Mouse (Mus musculus): ENCODE measurements around the gene Mylpf. TPM values are rescaled to one million over a fixed set of nuclear protein-coding genes. Genes with fewer than 3 reads are reported as not detected.
A peak's percentile ranks its signal among the peaks of the same experiment; 100 is the strongest.

Mylpf gene
- polyA plus RNA-seq, 1 experiment = 10,881 TPM

GRCm38 (mm10) chr7:127192989-127193388, 15.7 kb upstream of the Mylpf start:
- TF ChIP-seq MAX (IDR thresholded peaks at IDR 0.05; ENCODE audit: low read depth) (no peak), E2F4 (IDR thresholded peaks at IDR 0.05; ENCODE audit: insufficient read depth) (no peak), TCF12 (IDR thresholded peaks at IDR 0.05; ENCODE audit: insufficient read depth, poor library complexity, severe bottlenecking) (no peak), MYOG (IDR thresholded peaks at IDR 0.05; ENCODE audit: control insufficient read depth in 1 of 3, insufficient read depth in 1 of 3, insufficient read length in 2 of 3, low read depth in 2 of 3) (no peak), CEBPB (IDR thresholded peaks at IDR 0.05; ENCODE audit: insufficient read depth, poor library complexity, severe bottlenecking) (no peak), REST (IDR thresholded peaks at IDR 0.05; ENCODE audit: insufficient read depth, insufficient read length) (no peak), POLR2AphosphoS2 (IDR thresholded peaks at IDR 0.05; ENCODE audit: insufficient read length, low read depth) (no peak), USF1 (IDR thresholded peaks at IDR 0.05; ENCODE audit: low read depth) (no peak), POLR2A (IDR thresholded peaks at IDR 0.05; ENCODE audit: insufficient read length, low read depth) (no peak), MYOD1 (IDR thresholded peaks at IDR 0.05; ENCODE audit: control insufficient read depth in 1 of 3, insufficient read length in 2 of 3, low read depth in 2 of 3) (no peak), TCF3 (IDR thresholded peaks at IDR 0.05; ENCODE audit: insufficient read length, low read depth) (no peak), SRF (IDR thresholded peaks at IDR 0.05; ENCODE audit: control insufficient read depth, insufficient read length, low read depth) (no peak)
- Histone ChIP-seq H3K4me2 (ENCODE audit: low read depth) (no peak overlapping the region), H3K27me3 (ENCODE audit: control insufficient read depth, insufficient read depth, insufficient read length) (no peaks in the 10 kb centered on the region), H3ac (ENCODE audit: control insufficient read depth, insufficient read length) (no peak overlapping the region), H3K4me3 (no peak overlapping the region), H3K36me3 (ENCODE audit: control insufficient read depth, insufficient read depth) (peaks cover 24% of the 10 kb centered on the region), H3K79me2 (ENCODE audit: control insufficient read depth, insufficient read depth) (peaks cover 10% of the 10 kb centered on the region)

- Histone ChIP-seq H3K27me3 (ENCODE audit: control insufficient read depth, insufficient read depth, insufficient read length) (no peaks in the 10 kb centered on the region), H3ac (ENCODE audit: control insufficient read depth, insufficient read length) (no peak overlapping the region), H3K4me3 (peak overlapping the region; percentile 64), H3K4me2 (ENCODE audit: low read depth) (peak overlapping the region; percentile 75), H3K36me3 (ENCODE audit: control insufficient read depth, insufficient read depth) (peaks cover 24% of the 10 kb centered on the region), H3K79me2 (ENCODE audit: control insufficient read depth, insufficient read depth) (peaks cover 10% of the 10 kb centered on the region)
- no peak for TF ChIP-seq POLR2A (IDR thresholded peaks at IDR 0.05; ENCODE audit: insufficient read length, low read depth)
- no peak for TF ChIP-seq MYOD1 (IDR thresholded peaks at IDR 0.05; ENCODE audit: control insufficient read depth in 1 of 3, insufficient read length in 2 of 3, low read depth in 2 of 3)
- TF ChIP-seq TCF3 (IDR thresholded peaks at IDR 0.05; ENCODE audit: insufficient read length, low read depth) = no peak
- no peak for TF ChIP-seq CEBPB (IDR thresholded peaks at IDR 0.05; ENCODE audit: insufficient read depth, poor library complexity, severe bottlenecking)
- no peak for TF ChIP-seq TCF12 (IDR thresholded peaks at IDR 0.05; ENCODE audit: insufficient read depth, poor library complexity, severe bottlenecking)
- TF ChIP-seq POLR2AphosphoS2 (IDR thresholded peaks at IDR 0.05; ENCODE audit: insufficient read length, low read depth) = no peak
- no peak for TF ChIP-seq REST (IDR thresholded peaks at IDR 0.05; ENCODE audit: insufficient read depth, insufficient read length)
- TF ChIP-seq E2F4 (IDR thresholded peaks at IDR 0.05; ENCODE audit: insufficient read depth) = no peak
- no peak for TF ChIP-seq MAX (IDR thresholded peaks at IDR 0.05; ENCODE audit: low read depth)
- no peak for TF ChIP-seq USF1 (IDR thresholded peaks at IDR 0.05; ENCODE audit: low read depth)
- TF ChIP-seq MYOG (IDR thresholded peaks at IDR 0.05; ENCODE audit: control insufficient read depth in 1 of 3, insufficient read depth in 1 of 3, insufficient read length in 2 of 3, low read depth in 2 of 3) = no peak
- TF ChIP-seq SRF (IDR thresholded peaks at IDR 0.05; ENCODE audit: control insufficient read depth, insufficient read length, low read depth) = no peak
Observed at GRCm38 (mm10) chr7:127194011-127194632, 14.6 kb upstream of the Mylpf start.

- TF ChIP-seq MYOD1 (IDR thresholded peaks at IDR 0.05; ENCODE audit: control insufficient read depth in 1 of 3, insufficient read length in 2 of 3, low read depth in 2 of 3) = no peak
- TF ChIP-seq MAX (IDR thresholded peaks at IDR 0.05; ENCODE audit: low read depth) = no peak
- TF ChIP-seq CEBPB (IDR thresholded peaks at IDR 0.05; ENCODE audit: insufficient read depth, poor library complexity, severe bottlenecking) = no peak
- peaks cover 10% of the 10 kb centered on the region for H3K79me2 ChIP-seq (ENCODE audit: control insufficient read depth, insufficient read depth)
- peak overlapping the region; percentile 64 for H3K4me3 ChIP-seq
- H3K36me3 ChIP-seq (ENCODE audit: control insufficient read depth, insufficient read depth) = peaks cover 24% of the 10 kb centered on the region
- H3K27me3 ChIP-seq (ENCODE audit: control insufficient read depth, insufficient read depth, insufficient read length) = no peaks in the 10 kb centered on the region
- H3K4me2 ChIP-seq (ENCODE audit: low read depth) = peak overlapping the region; percentile 75
- peak overlapping the region; percentile 85 for H3ac ChIP-seq (ENCODE audit: control insufficient read depth, insufficient read length)
Observed at GRCm38 (mm10) chr7:127194633-127195029, 14.1 kb upstream of the Mylpf start.

GRCm38 (mm10) chr7:127195544-127196295, 13.0 kb upstream of the Mylpf start, which contains the start of gene Cd2bp2:
Gene Cd2bp2 (minus strand): TSS chr7:127196050.
- H3K4me3 ChIP-seq = peak within 1 kb of the TSS; percentile 64
- peaks cover 10% of the 10 kb centered on the region for H3K79me2 ChIP-seq (ENCODE audit: control insufficient read depth, insufficient read depth)
- TF ChIP-seq MAX (IDR thresholded peaks at IDR 0.05; ENCODE audit: low read depth) (peak; percentile 15), POLR2A (IDR thresholded peaks at IDR 0.05; ENCODE audit: insufficient read length, low read depth) (peak; percentile 58), REST (IDR thresholded peaks at IDR 0.05; ENCODE audit: insufficient read depth, insufficient read length) (no peak), CEBPB (IDR thresholded peaks at IDR 0.05; ENCODE audit: insufficient read depth, poor library complexity, severe bottlenecking) (peak; percentile 64; the same call in 1 of the 2 replicates), TCF3 (IDR thresholded peaks at IDR 0.05; ENCODE audit: insufficient read length, low read depth) (no peak), E2F4 (IDR thresholded peaks at IDR 0.05; ENCODE audit: insufficient read depth) (peak; percentile 86), SRF (IDR thresholded peaks at IDR 0.05; ENCODE audit: control insufficient read depth, insufficient read length, low read depth) (no peak), USF1 (IDR thresholded peaks at IDR 0.05; ENCODE audit: low read depth) (peak; percentile 10), POLR2AphosphoS2 (IDR thresholded peaks at IDR 0.05; ENCODE audit: insufficient read length, low read depth) (peak; percentile 99), MYOG (IDR thresholded peaks at IDR 0.05; ENCODE audit: control insufficient read depth in 1 of 3, insufficient read depth in 1 of 3, insufficient read length in 2 of 3, low read depth in 2 of 3) (no peak), MYOD1 (IDR thresholded peaks at IDR 0.05; ENCODE audit: control insufficient read depth in 1 of 3, insufficient read length in 2 of 3, low read depth in 2 of 3) (no peak)
- peaks cover 26% of the 10 kb centered on the region for H3K36me3 ChIP-seq (ENCODE audit: control insufficient read depth, insufficient read depth)
- H3K27me3 ChIP-seq (ENCODE audit: control insufficient read depth, insufficient read depth, insufficient read length) = no peaks in the 10 kb centered on the region
- peak within 1 kb of the TSS; percentile 83 for H3K4me2 ChIP-seq (ENCODE audit: low read depth)
- H3ac ChIP-seq (ENCODE audit: control insufficient read depth, insufficient read length) = peak within 1 kb of the TSS; percentile 85

Measured in myocyte (in vitro differentiated cells).